Mouse (Mus musculus) megakaryocyte progenitor cell, adult 5-6 weeks (primary cell): ENCODE results near the gene Jade1. TPM values are rescaled to one million over a fixed set of nuclear protein-coding genes. Genes with fewer than 3 reads are reported as not detected.

Source experiments
- ATAC-seq: replicated peaks from 2 replicates; pipeline ENCODE4 v1.8.0; 2016; ENCODE audit warnings: mild to moderate bottlenecking, moderate TSS enrichment, inconsistent platforms; ENCODE audit not compliant: poor library complexity
- total RNA-seq, 2 experiments: library from RNA; stranded (forward) in 1 of 2; stranded (reverse) in 1 of 2; fragments of 157-497, 149-512 nt in 1 of 2; fragments of 200-1000 nt in 1 of 2; gene quantifications; 2 replicates each; pipeline versions ENCODE4 v1.2.3 to v1.2.4; 2015 to 2017

The Jade1 gene
- total RNA-seq, 2 experiments from 2014 or later: 34.6 to 45.3 TPM

DNA sequence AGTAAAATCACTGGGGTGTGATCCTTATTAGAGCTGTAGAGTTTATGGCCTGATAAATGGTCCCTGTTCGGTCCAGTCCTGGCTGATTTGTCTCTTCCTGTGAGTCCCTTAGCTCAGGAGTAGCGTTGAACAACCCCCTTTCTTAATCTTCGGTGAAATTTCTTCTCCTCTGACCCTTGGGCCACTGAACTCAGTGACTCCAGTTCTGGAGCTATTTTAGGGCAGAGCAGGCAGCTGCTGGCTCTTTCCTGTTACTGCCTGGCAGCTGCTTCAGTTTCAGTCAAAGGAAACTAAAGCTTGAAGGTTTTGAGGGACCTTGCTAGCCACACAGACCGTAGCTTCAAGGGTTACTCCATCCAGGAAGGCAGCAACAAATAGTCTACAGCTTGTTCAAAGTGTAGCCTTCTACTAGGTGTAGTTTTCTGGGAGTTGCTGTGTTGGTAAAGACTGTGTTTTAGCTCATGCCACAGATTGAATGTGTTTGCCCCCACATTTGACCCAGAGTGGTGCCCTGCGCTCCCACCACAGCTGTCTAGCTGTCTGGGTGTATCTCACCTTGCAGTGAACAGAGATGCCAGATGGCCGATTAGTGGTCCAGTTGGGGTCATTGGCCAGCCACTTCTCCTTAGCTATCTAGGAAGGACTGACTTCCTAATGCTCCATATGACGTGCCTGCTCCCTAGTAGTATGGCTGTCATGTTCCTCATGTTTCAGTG, 19.3 kb downstream of the Jade1 start:
- ATAC-seq: peak; percentile 24

- no peak for ATAC-seq
Observed at GRCm38 (mm10) chr3:41575971-41576370, 20.4 kb downstream of the Jade1 start.

DNA sequence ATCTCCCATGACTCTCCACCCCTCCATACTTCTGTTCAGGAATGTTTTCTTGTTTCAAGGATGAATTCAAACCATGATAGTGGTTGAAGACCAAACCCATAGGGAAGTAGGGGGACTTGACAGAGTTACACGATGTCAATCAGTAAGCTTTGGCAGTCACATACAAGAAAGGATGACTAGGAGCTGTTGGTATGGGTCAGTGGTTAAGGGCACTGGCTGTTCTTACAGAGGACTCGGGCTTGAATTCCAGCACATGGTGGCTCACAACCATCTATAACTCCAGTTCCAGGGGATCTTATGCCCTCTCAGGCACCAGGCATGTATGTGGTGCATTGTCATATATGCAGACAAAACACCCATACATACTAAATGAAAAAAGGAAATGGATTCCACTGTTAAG, 21.7 kb downstream of the Jade1 start:
- no peak for ATAC-seq

DNA sequence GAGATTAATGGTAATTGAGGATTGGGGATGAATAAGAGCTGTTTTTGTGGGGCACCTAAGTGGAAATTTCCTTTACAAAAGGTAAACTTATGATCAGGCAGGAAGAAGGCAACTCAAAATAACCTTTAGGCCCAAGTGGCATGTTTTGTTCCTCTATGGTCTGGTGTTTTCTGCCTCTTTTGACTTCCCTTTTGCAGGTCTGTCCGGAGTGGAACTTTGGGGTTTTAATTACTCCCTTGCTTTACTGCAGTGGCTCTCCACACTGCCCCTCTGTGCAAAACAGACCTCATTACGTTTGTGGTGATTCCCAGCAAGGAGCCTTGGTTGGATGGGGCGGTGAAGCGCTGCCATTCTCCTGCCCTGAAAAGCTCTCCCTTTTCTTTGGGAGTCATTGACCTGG, 24.3 kb downstream of the Jade1 start:
- ATAC-seq: peak; percentile 66

DNA sequence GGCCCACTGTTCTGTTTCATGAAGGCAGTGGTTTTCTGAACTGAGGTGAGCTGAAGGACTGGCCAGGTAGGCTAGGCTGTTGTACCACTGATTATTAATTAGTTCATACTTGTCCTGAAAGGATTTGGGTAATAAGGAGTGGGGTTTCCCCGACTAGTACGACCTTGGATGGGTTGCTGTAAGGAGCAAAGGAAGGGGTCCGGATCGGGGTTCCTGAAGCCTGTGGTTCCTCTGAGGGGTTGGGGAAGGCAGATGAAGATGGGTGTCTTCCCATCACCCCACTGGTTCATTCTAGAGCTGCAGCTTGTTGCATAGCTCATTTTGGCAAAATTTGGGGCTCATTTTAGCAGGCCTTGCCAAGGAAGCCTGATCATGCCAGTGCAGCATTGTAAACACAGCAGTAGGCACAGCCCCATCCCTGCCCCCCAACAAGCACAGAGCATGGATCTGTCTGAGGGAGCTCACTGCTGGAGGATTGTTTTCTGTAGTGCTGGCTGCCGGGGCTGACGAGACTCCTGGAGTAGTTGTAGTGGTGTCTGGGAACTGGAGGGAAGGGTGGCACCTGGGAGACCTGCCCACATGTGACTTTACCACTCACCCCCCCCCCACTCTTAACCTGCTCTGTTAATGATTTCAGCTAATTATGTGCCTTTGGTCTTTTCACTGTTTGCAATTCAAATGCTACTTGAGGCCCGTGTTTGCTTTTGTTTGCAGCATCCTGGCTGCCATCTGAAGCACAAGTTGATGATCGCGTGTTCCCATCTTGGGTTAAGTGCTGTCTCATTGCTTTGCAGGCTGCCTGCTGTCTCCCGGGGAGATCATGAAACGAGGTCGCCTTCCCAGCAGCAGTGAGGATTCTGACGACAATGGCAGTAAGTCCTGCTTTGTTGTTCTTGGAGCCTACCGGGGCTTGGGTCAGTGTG, 25.1 kb downstream of the Jade1 start:
- ATAC-seq: no peak

- no peak for ATAC-seq
Observed at GRCm38 (mm10) chr3:41581436-41581835, 25.9 kb downstream of the Jade1 start.

GRCm38 (mm10) chr3:41582256-41582655, 26.7 kb downstream of the Jade1 start:
- ATAC-seq: no peak

- no peak for ATAC-seq
Observed at GRCm38 (mm10) chr3:41583092-41583491, 27.6 kb downstream of the Jade1 start.

GRCm38 (mm10) chr3:41583621-41584020, 28.1 kb downstream of the Jade1 start:
- ATAC-seq: no peak

GRCm38 (mm10) chr3:41585548-41585947, 30.0 kb downstream of the Jade1 start:
- ATAC-seq: no peak

GRCm38 (mm10) chr3:41586330-41586729, 30.8 kb downstream of the Jade1 start:
- no peak for ATAC-seq

GRCm38 (mm10) chr3:41586917-41587316, 31.4 kb downstream of the Jade1 start:
- no peak for ATAC-seq

GRCm38 (mm10) chr3:41587588-41587987, 32.1 kb downstream of the Jade1 start:
- ATAC-seq: peak; percentile 89

GRCm38 (mm10) chr3:41588495-41588894, 33.0 kb downstream of the Jade1 start:
- no peak for ATAC-seq

- ATAC-seq: no peak
Observed at GRCm38 (mm10) chr3:41589246-41589914, 33.8 kb downstream of the Jade1 start.

GRCm38 (mm10) chr3:41589988-41590387, 34.5 kb downstream of the Jade1 start:
- no peak for ATAC-seq

GRCm38 (mm10) chr3:41590695-41591559, 35.4 kb downstream of the Jade1 start:
- ATAC-seq: no peak

DNA sequence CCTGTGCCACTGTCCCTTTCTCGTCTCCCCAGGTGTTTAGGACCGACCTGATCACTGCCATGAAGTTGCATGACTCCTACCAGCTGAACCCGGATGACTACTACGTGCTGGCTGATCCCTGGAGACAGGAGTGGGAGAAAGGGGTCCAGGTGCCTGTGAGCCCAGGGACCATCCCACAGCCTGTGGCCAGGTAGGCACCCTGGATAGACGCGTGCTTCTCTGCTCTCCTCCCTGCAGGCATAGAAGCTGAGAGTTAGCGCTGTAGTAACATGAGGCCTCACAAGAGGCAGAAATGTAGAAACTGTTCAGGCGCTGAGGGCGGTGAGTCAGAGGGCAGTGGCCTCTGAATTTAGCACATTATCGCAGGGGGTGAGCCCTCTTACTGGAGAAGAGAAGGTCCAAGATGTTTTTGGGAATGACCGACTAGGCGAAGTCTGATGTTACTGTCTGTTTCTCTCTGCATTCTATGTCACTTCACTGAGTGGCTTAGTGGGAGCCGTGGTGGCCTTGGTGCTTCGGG, 36.2 kb downstream of the Jade1 start:
- ATAC-seq: no peak

GRCm38 (mm10) chr3:41592805-41593204, 37.3 kb downstream of the Jade1 start:
- peak; percentile 12; the same call in 1 of the 2 replicates for ATAC-seq
